Mouse (Mus musculus): ENCODE data around the gene Tsc2. TPM values are rescaled to one million over a fixed set of nuclear protein-coding genes. Genes with fewer than 3 reads are reported as not detected.

The Tsc2 gene
- polyA plus RNA-seq, 1 experiment from 2014 or later = 86.9 TPM

DNA sequence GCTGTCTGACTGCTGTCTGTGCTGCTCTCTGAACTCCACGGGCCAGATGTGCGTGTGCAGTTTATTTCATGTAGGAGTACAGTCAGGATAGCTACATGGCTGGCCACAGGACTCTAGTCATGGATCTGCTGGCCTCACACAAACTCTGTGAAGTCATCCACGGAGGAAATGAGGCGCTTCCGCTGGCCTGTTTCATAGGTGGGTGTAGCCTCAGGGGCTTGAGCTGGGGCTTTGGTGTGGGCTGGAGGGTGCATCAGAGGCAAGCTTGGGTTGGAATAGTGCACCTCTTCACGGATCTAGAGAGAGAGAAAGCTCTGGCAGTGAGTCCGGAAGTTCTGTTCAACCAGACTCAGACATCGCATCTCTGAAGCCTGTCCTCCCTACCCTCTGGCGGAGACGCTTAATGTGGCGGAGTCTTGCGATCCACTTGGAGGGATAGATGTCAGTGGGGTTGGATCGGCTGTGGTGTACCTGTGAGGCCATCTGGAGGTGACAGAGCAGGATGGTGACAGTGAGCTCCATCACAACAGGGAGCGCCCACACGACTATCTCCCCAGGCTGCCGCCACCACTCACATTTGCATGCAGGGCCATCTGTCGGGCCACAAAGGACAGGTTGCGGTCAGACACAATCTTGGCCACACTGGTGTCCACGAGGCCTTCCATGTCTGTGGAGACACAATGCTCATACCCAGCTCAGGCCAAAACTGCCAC lies 35.8 kb downstream of the Tsc2 start:
- no peak for DNase-seq (ENCODE audit: low spot score)
- 91% methylated on average over 19 of the region's 19 CpGs for WGBS
- no peaks in the 10 kb centered on the region for H3K27me3 ChIP-seq (ENCODE audit: insufficient read depth, poor library complexity, severe bottlenecking)
- H3K36me3 ChIP-seq = peaks cover 100% of the 10 kb centered on the region
- no peak overlapping the region for H3K27ac ChIP-seq
- H3K4me1 ChIP-seq (replicated peaks) = no peaks in the 10 kb centered on the region
- no peaks in the 10 kb centered on the region for H3K9me3 ChIP-seq
- no peak overlapping the region for H3K4me3 ChIP-seq

DNA sequence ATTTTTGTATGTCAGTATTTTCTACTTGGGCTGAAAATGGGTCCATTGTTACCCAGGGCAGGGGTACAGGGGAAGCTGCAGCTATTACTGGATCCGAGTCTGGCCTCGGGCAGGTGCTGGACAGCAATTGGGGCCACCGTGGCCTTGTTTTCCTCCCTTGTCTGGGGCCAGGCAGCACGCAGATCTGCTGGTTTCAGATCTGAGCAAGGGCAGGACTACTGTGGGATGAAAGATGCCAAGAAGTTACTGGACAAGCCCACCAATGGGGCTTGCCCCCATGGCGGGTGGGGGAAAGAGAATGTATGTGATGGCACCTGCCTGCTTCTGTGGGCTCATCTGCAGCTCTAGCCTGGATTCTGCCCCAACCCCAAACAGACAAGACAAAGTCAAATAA lies 36.4 kb downstream of the Tsc2 start:
- no peaks in the 10 kb centered on the region for H3K27me3 ChIP-seq (ENCODE audit: insufficient read depth, poor library complexity, severe bottlenecking)
- 86% methylated on average over 5 of the region's 5 CpGs for WGBS
- DNase-seq (ENCODE audit: low spot score) = no peak
- H3K4me3 ChIP-seq = no peak overlapping the region
- H3K4me1 ChIP-seq (replicated peaks) = no peaks in the 10 kb centered on the region
- no peak overlapping the region for H3K27ac ChIP-seq
- H3K9me3 ChIP-seq = no peaks in the 10 kb centered on the region
- H3K36me3 ChIP-seq = peaks cover 100% of the 10 kb centered on the region

DNA sequence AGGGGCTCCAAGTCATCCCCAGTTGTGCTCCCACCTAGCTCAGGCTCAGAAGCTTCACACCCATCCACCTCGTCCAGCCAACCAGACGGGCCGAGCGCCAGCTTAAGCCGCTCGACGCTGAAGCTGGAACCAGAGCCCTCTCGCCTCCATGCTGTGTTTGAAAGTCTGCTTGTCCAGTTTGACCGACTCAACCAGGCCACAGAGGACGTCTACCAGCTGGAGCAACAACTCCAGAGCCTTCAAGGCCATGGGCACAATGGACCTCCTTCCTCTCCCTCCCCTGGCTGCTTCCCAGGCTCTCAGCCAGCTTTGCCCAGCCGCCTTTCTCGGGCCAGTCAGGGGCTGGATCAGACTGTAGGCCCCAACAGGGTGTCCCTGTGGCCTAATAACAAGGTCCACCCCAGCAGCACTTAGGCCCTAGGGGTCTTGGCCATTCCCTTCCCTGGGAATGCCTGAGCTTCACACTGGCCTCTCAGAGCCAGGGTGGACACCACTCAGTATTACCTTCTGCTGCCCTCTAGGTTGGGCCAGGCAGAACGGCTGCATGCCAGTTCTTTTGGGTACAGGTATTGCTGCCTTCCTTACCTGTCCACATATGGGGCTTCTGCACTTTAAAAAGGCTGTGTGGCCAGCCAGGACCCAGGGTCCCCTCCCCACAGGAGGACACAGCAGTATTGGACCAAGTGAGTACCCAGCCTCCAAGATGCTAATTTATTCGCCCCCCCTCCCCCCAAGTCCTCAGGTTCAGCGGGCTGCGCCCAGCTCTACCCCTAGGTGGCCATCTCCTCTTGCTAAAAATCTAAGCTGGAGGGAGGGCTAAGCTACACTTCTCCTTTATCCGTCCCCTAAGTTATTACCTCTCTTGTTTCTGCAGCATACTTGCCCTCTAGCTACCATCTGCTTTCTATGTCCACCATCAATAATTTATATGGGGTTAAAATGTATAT lies 37.0 kb downstream of the Tsc2 start:
- Histone ChIP-seq H3K4me3 (no peak overlapping the region), H3K36me3 (peaks cover 100% of the 10 kb centered on the region), H3K27ac (no peak overlapping the region), H3K27me3 (ENCODE audit: insufficient read depth, poor library complexity, severe bottlenecking) (no peaks in the 10 kb centered on the region), H3K9me3 (no peaks in the 10 kb centered on the region), H3K4me1 (replicated peaks) (no peaks in the 10 kb centered on the region)
- WGBS = 81% methylated on average over 17 of the region's 17 CpGs
- no peak for DNase-seq (ENCODE audit: low spot score)

DNA sequence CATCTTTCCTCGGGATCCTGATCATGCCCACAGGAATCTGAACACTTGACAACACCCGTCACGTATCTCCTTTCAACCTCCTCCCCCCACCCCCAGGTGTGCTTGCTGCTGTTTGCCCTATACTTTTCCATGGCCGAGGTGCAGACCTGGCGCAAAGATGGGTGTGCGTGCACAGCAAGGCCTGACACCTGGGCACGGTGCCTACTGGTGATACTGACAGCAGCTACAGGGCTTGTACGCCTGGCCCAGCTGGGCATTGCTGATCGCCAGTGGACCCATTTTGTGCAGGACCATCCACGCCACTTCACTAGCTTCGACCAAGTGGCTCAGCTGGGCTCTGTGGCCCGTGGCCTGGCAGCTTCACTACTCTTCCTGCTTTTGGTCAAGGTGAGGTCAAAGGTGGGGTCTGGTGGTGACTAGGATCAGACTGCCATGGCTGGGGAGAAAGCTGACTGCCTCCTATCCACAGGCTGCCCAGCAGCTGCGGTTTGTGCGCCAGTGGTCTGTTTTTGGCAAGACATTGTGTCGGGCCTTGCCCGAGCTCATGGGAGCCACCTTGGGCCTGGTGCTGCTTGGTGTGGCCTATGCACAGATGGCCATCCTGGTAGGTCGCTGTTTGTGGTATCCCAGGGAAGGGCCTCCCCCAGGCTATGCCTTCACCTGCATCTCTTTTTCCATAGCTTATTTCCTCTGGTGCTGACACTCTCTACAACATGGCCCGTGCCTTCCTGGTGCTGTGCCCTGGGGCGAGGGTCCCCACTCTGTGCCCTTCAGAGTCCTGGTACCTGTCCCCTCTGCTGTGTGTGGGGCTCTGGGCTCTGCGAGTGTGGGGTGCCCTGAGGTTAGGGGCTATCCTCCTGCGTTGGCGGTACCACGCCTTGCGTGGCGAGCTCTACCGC lies 38.2 kb downstream of the Tsc2 start:
- Histone ChIP-seq H3K4me3 (no peak overlapping the region), H3K27ac (no peak overlapping the region), H3K27me3 (ENCODE audit: insufficient read depth, poor library complexity, severe bottlenecking) (no peaks in the 10 kb centered on the region), H3K9me3 (no peaks in the 10 kb centered on the region), H3K36me3 (peaks cover 97% of the 10 kb centered on the region), H3K4me1 (replicated peaks) (no peaks in the 10 kb centered on the region)
- 96% methylated on average over 26 of the region's 26 CpGs for WGBS
- DNase-seq (ENCODE audit: low spot score) = no peak

DNA sequence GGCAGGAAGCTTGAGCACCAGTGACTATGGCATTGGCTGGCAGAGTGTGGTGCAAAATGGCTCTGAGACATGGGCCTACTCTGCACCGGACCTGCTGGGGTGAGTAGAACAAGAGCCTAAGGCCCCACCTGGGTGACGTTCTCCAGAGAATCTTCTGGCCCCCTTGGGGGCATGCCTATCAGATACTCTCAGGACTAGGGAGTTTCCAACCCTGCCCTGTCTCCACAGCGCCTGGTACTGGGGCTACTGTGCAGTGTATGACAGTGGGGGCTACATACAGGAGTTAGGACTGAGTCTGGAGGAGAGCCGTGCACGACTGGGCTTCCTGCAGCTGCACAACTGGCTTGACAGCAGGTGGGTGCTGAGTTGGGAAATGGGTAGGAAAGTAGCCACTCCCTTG lies 39.2 kb downstream of the Tsc2 start:
- no peak for DNase-seq (ENCODE audit: low spot score)
- no peak overlapping the region for H3K27ac ChIP-seq
- peaks cover 97% of the 10 kb centered on the region for H3K36me3 ChIP-seq
- no peaks in the 10 kb centered on the region for H3K9me3 ChIP-seq
- H3K4me1 ChIP-seq (replicated peaks) = no peaks in the 10 kb centered on the region
- H3K27me3 ChIP-seq (ENCODE audit: insufficient read depth, poor library complexity, severe bottlenecking) = no peaks in the 10 kb centered on the region
- H3K4me3 ChIP-seq = no peak overlapping the region
- 87% methylated on average over 5 of the region's 5 CpGs for WGBS

DNA sequence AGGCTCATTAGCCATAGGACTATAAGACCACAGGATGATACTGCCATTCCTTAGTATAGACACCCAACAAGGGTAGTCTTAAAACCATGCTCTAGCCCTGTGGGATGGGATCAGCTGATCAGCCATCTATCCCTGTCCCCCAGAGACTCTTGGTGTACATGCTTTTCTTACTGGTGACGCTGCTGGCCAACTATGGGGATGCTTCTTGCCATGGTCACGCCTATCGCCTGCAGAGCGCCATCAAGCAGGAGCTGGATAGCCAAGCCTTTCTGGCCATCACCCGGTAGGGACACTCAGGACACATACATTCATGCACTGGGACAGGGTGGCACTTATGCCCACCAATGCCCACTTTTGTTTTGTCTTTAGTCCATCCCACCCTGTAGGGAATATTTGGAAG lies 40.7 kb downstream of the Tsc2 start:
- H3K27me3 ChIP-seq (ENCODE audit: insufficient read depth, poor library complexity, severe bottlenecking) = no peaks in the 10 kb centered on the region
- peaks cover 97% of the 10 kb centered on the region for H3K36me3 ChIP-seq
- H3K9me3 ChIP-seq = no peaks in the 10 kb centered on the region
- DNase-seq (ENCODE audit: low spot score) = no peak
- H3K4me1 ChIP-seq (replicated peaks) = no peaks in the 10 kb centered on the region
- H3K4me3 ChIP-seq = no peak overlapping the region
- H3K27ac ChIP-seq = no peak overlapping the region
- 96% methylated on average over 5 of the region's 5 CpGs for WGBS

DNA sequence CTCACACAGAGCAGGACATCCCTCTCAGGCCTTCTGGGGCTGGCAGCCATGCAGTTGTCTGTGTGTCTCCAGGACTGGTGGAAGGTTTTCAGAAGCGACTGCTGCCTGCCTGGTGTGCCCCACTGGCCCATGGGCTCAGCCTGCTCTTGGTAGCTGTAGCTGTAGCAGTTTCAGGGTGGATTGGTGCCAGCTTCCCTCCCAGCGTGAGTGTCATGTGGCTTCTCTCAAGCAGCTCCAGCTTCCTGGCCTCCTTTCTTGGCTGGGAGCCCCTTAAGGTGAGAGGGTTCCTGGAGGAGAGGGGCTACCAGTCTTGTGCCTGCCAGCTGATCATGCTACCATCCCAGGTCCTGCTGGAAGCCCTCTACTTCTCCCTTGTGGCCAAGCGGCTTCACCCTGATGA lies 41.5 kb downstream of the Tsc2 start:
- Histone ChIP-seq H3K36me3 (peaks cover 97% of the 10 kb centered on the region), H3K27ac (no peak overlapping the region), H3K4me1 (replicated peaks) (no peaks in the 10 kb centered on the region), H3K4me3 (no peak overlapping the region), H3K9me3 (no peaks in the 10 kb centered on the region), H3K27me3 (ENCODE audit: insufficient read depth, poor library complexity, severe bottlenecking) (no peaks in the 10 kb centered on the region)
- WGBS = 88% methylated on average over 3 of the region's 3 CpGs
- DNase-seq (ENCODE audit: low spot score) = no peak

DNA sequence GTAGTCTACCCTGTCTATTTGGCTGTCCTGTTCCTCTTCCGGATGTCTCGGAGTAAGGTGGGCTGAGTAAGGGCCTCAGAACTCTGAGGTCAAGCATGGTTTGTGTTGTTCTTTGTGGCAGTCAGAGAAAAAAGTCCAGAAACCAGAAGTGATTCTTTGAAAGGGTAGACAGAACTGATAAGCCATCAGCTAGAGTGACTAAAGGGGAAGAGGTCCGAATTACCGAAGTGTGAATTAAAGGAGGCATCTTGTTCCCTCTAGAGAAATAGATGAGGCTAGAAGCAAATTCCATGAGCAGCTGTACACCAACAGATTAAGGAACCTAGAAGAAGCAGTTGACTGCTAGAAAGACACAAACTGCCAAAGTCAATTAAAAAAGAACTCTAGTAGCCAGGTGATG lies 45.9 kb downstream of the Tsc2 start:
- no peaks in the 10 kb centered on the region for H3K4me1 ChIP-seq (replicated peaks)
- 94% methylated on average over 4 of the region's 4 CpGs for WGBS
- no peaks in the 10 kb centered on the region for H3K9me3 ChIP-seq
- H3K27me3 ChIP-seq (ENCODE audit: insufficient read depth, poor library complexity, severe bottlenecking) = no peaks in the 10 kb centered on the region
- no peak overlapping the region for H3K27ac ChIP-seq
- DNase-seq (ENCODE audit: low spot score) = no peak
- no peak overlapping the region for H3K4me3 ChIP-seq
- peaks cover 95% of the 10 kb centered on the region for H3K36me3 ChIP-seq

DNA sequence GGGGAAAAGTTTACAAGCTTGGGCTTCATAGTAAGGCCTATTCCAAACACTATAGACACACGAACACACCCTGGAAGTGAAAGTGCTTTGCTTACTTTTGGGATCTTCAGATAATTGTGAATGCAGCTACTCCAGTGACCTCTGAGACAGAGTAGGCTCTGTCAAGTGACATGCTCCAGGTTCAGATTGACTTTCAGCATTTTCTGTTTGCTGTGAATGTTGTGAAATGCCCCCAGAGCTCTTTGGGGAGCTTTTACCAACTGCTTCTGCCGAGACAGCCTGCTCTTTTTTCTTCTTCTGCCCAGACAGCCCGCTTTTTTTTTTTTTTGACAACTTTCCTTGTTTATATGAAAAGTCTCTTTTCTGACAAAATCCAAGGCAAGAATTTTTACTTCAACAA lies 47.9 kb downstream of the Tsc2 start:
- Histone ChIP-seq H3K27ac (no peak overlapping the region), H3K4me1 (replicated peaks) (no peaks in the 10 kb centered on the region), H3K36me3 (peaks cover 98% of the 10 kb centered on the region), H3K9me3 (no peaks in the 10 kb centered on the region), H3K4me3 (no peak overlapping the region), H3K27me3 (ENCODE audit: insufficient read depth, poor library complexity, severe bottlenecking) (no peaks in the 10 kb centered on the region)
- WGBS = 92% methylated on average over 3 of the region's 3 CpGs
- no peak for DNase-seq (ENCODE audit: low spot score)

DNA sequence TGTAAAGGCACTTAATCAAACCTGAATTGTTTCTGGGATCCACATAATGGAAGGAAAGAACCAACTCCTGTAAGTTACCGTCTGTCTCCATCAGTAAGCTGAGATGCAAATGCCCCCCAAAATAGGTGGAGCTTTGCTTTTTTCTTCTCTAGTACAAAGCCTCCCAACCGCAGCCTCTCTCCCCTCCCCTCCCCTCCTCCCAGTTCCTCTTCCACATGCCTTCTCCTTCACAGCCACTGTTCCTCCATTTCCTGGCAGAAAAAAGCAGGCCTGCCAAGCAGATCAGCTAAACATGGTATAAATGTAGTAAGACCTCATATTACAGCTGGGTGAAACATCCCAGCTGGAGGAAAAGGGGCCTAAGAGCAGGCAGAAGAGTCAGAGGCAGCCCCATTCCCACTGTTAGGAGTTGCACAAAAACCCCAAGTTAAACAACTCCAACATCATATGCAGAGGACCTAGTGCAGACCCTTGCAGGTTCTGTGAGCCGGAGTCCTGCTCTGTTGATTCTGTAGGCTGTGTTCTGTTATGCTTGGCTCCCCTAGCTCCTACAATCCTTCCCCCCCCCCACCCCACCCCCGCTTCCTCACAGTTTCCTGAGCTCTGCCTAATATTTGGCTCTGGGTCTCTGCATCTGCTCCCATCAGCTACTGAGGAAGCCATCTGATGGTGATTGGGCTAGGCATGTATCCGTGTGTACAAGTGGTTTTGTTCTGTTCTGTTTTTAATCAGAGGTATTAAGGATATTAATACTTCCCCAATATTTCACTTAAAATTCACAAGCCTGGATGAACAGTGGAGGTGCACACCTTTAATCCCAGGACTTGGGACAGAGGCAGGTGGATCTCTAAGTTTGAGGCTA lies 48.6 kb downstream of the Tsc2 start:
- Histone ChIP-seq H3K4me1 (replicated peaks) (no peaks in the 10 kb centered on the region), H3K9me3 (no peaks in the 10 kb centered on the region), H3K27me3 (ENCODE audit: insufficient read depth, poor library complexity, severe bottlenecking) (no peaks in the 10 kb centered on the region), H3K27ac (no peak overlapping the region), H3K4me3 (no peak overlapping the region), H3K36me3 (peaks cover 98% of the 10 kb centered on the region)
- DNase-seq (ENCODE audit: low spot score) = no peak
- 73% methylated on average over 5 of the region's 5 CpGs for WGBS

DNA sequence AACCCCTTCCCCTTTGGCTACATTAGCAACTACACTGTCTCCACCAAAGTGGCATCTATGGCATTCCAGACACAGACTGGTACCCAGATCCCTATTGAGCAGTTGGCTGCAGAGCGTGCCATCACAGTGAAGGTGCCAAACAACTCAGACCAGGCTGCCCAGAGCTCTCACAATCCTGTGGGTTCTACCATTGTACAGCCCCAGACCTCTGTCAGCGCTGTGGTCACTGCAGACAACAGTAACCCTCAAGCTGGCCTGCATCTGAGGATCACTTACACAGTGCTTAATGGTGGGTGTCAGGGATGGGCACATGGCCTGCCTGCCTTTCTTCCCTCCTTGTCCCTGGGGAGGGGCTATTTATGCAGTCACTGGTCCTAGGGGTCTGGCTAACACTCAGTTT lies 52.1 kb downstream of the Tsc2 start:
- WGBS = 99% methylated on average over 2 of the region's 2 CpGs
- DNase-seq (ENCODE audit: low spot score) = no peak
- peaks cover 97% of the 10 kb centered on the region for H3K36me3 ChIP-seq
- H3K9me3 ChIP-seq = no peaks in the 10 kb centered on the region
- no peaks in the 10 kb centered on the region for H3K4me1 ChIP-seq (replicated peaks)
- H3K4me3 ChIP-seq = no peak overlapping the region
- no peak overlapping the region for H3K27ac ChIP-seq
- no peaks in the 10 kb centered on the region for H3K27me3 ChIP-seq (ENCODE audit: insufficient read depth, poor library complexity, severe bottlenecking)

DNA sequence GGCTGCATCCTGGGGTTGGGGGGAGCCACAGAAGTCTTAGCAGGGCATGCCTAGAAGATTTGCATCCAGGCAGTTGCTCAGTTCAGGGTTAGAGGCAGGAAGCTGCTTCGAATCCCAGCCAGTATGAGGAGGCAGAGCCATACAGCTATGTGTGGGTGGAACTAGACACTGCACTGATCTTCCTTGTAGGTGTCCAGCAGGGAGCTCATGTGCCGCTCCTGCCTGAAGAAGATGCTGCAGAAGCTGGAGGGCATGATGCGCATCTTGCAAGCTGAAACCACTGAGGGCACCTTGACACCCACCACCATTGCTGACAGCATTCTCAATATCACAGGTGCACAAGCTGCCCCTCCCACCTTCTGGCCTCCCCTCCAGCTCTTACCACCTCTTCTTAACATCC lies 52.9 kb downstream of the Tsc2 start:
- no peak for DNase-seq (ENCODE audit: low spot score)
- peaks cover 99% of the 10 kb centered on the region for H3K36me3 ChIP-seq
- no peaks in the 10 kb centered on the region for H3K27me3 ChIP-seq (ENCODE audit: insufficient read depth, poor library complexity, severe bottlenecking)
- no peaks in the 10 kb centered on the region for H3K9me3 ChIP-seq
- no peaks in the 10 kb centered on the region for H3K4me1 ChIP-seq (replicated peaks)
- no peak overlapping the region for H3K4me3 ChIP-seq
- 93% methylated on average over 3 of the region's 3 CpGs for WGBS
- H3K27ac ChIP-seq = no peak overlapping the region

Measured in hindbrain, embryonic 10.5 days (tissue).